Mouse (Mus musculus) CH12.LX (cell line): ENCODE results near the gene Prrt4. TPM values are rescaled to one million over a fixed set of nuclear protein-coding genes. Genes with fewer than 3 reads are reported as not detected.

Source experiments
- DNase-seq: peaks from one replicate; pipeline ENCODE4 v3.0.0-alpha.2; 2013; ENCODE audit errors: extremely low read depth
- H3K27ac ChIP-seq: 2 replicates; pipeline ENCODE4 v1.5.1; 2012; ENCODE audit warnings: low read depth, mild to moderate bottlenecking, control low read depth, moderate library complexity; ENCODE audit not compliant: insufficient read depth
- H3K27me3 ChIP-seq: replicated peaks from 2 replicates; pipeline ENCODE3; 2012; ENCODE audit warnings: inconsistent platforms
- H3K36me3 ChIP-seq, 2 experiments: replicated peaks in 1 of 2; 2 replicates each; pipeline versions ENCODE3 to v1.6.1; 2012; ENCODE audit warnings: inconsistent platforms in 1 of 2, low read length in 1 of 2, mild to moderate bottlenecking in 1 of 2, mixed read lengths in 1 of 2, moderate library complexity in 1 of 2; ENCODE audit not compliant: control insufficient read depth in 1 of 2, insufficient read depth in 1 of 2
- H3K4me1 ChIP-seq, 2 experiments: 2 replicates each; pipeline ENCODE4 v1.6.1; 2012; ENCODE audit warnings: inconsistent platforms in 1 of 2, moderate library complexity in 1 of 2; ENCODE audit not compliant: insufficient read depth in 2 of 2, control insufficient read depth in 1 of 2
- H3K4me2 ChIP-seq: 2 replicates; pipeline ENCODE4 v1.6.1; 2012; ENCODE audit warnings: low read depth, mild to moderate bottlenecking, control low read depth; ENCODE audit not compliant: poor library complexity, insufficient read depth, severe bottlenecking
- H3K4me3 ChIP-seq, 3 experiments: fragments of 150-350 bp in 1 of 3; sonication (generic) in 1 of 3; replicated peaks in 1 of 3; 2 replicates each; pipeline versions ENCODE3 to v1.5.1; 2011 to 2012; ENCODE audit warnings: low read depth in 2 of 3, low read length in 2 of 3, mild to moderate bottlenecking in 2 of 3, moderate library complexity in 2 of 3, control low read depth in 1 of 3, improper control_type of control experiment in 1 of 3, inconsistent platforms in 1 of 3, mixed read lengths in 1 of 3; ENCODE audit not compliant: poor library complexity in 1 of 3
- H3K79me2 ChIP-seq: replicated peaks from 2 replicates; pipeline ENCODE4 v1.6.1; 2012; ENCODE audit warnings: mild to moderate bottlenecking, moderate library complexity; ENCODE audit not compliant: control insufficient read depth, poor library complexity, insufficient read depth, severe bottlenecking; ENCODE audit errors: extremely low read depth
- H3K9ac ChIP-seq: 2 replicates; pipeline ENCODE4 v1.6.1; 2012; ENCODE audit warnings: low read depth, mild to moderate bottlenecking, control low read depth, moderate library complexity; ENCODE audit not compliant: insufficient read depth
- H3K9me3 ChIP-seq: replicated peaks from 2 replicates; pipeline ENCODE3; 2012; ENCODE audit warnings: low read length, inconsistent platforms, mixed read lengths
- BHLHE40 ChIP-seq: IDR thresholded peaks from 2 replicates; pipeline ENCODE4 v1.6.1; 2011; ENCODE audit warnings: mild to moderate bottlenecking, low read depth, low read length, improper control_type of control experiment
- CHD1 ChIP-seq: IDR thresholded peaks from 2 replicates; pipeline ENCODE4 v1.6.1; 2012; ENCODE audit warnings: low read depth, low read length, improper control_type of control experiment, inconsistent platforms
- CHD2 ChIP-seq: IDR thresholded peaks from 2 replicates; pipeline ENCODE4 v1.6.1; 2011; ENCODE audit warnings: low read length, improper control_type of control experiment
- CTCF ChIP-seq, 2 experiments: IDR thresholded peaks in 1 of 2; conservative IDR thresholded peaks in 1 of 2; 2 replicates each; pipeline ENCODE4 v1.5.1; 2011 to 2012; ENCODE audit warnings: low read depth in 2 of 2, low read length in 2 of 2, improper control_type of control experiment in 1 of 2, inconsistent platforms in 1 of 2, mild to moderate bottlenecking in 1 of 2, moderate library complexity in 1 of 2
- E2F4 ChIP-seq: IDR thresholded peaks from 2 replicates; pipeline ENCODE4 v1.6.1; 2011; ENCODE audit warnings: low read depth, low read length, improper control_type of control experiment; ENCODE audit not compliant: insufficient replicate concordance
- ELF1 ChIP-seq: IDR thresholded peaks from 2 replicates; pipeline ENCODE4 v1.6.1; 2014; ENCODE audit warnings: low read depth, mild to moderate bottlenecking, inconsistent platforms, low read length, improper control_type of control experiment
- EP300 ChIP-seq: IDR thresholded peaks from 2 replicates; pipeline ENCODE4 v1.6.1; 2011; ENCODE audit warnings: low read length, improper control_type of control experiment
- ETS1 ChIP-seq: conservative IDR thresholded peaks from 2 replicates; pipeline ENCODE4 v1.6.1; 2012; ENCODE audit warnings: low read depth, mild to moderate bottlenecking, inconsistent platforms, low read length, improper control_type of control experiment, moderate library complexity
- HCFC1 ChIP-seq: IDR thresholded peaks from 2 replicates; pipeline ENCODE4 v1.6.1; 2012; ENCODE audit warnings: low read depth, mild to moderate bottlenecking, inconsistent platforms, low read length, improper control_type of control experiment
- IRF4 ChIP-seq: IDR thresholded peaks from 2 replicates; pipeline ENCODE4 v1.6.1; 2014; ENCODE audit warnings: low read depth, mild to moderate bottlenecking, inconsistent platforms, low read length, improper control_type of control experiment
- JUN ChIP-seq: IDR thresholded peaks from 2 replicates; pipeline ENCODE4 v1.6.1; 2011; ENCODE audit warnings: low read depth, mild to moderate bottlenecking, low read length, improper control_type of control experiment, moderate library complexity; ENCODE audit not compliant: insufficient read depth
- JUND ChIP-seq: conservative IDR thresholded peaks from 2 replicates; pipeline ENCODE4 v1.6.1; 2011; ENCODE audit warnings: low read depth, low read length, improper control_type of control experiment
- MAX ChIP-seq: IDR thresholded peaks from 2 replicates; pipeline ENCODE4 v1.6.1; 2011; ENCODE audit warnings: low read length, improper control_type of control experiment
- MXI1 ChIP-seq: IDR thresholded peaks from 2 replicates; pipeline ENCODE4 v1.6.1; 2011; ENCODE audit warnings: mild to moderate bottlenecking, low read depth, low read length, improper control_type of control experiment
- MYC ChIP-seq: IDR thresholded peaks from 2 replicates; pipeline ENCODE4 v1.6.1; 2011; ENCODE audit warnings: low read depth, mild to moderate bottlenecking, improper control_type of control experiment, low read length
- NRF1 ChIP-seq: IDR thresholded peaks from 2 replicates; pipeline ENCODE4 v1.6.1; 2014; ENCODE audit warnings: low read depth, mild to moderate bottlenecking, inconsistent platforms, low read length, improper control_type of control experiment, moderate library complexity
- POLR2A ChIP-seq: IDR thresholded peaks from 2 replicates; pipeline ENCODE4 v1.6.1; 2011; ENCODE audit warnings: low read depth, mild to moderate bottlenecking, improper control_type of control experiment, low read length
- RAD21 ChIP-seq: IDR thresholded peaks from 2 replicates; pipeline ENCODE4 v1.6.1; 2011; ENCODE audit warnings: low read depth, mild to moderate bottlenecking, low read length, improper control_type of control experiment, moderate library complexity
- RCOR1 ChIP-seq: conservative IDR thresholded peaks from 2 replicates; pipeline ENCODE4 v1.6.1; 2012; ENCODE audit warnings: low read depth, mild to moderate bottlenecking, inconsistent platforms, low read length, improper control_type of control experiment
- SIN3A ChIP-seq: IDR thresholded peaks from 2 replicates; pipeline ENCODE4 v1.6.1; 2012; ENCODE audit warnings: low read length, improper control_type of control experiment, inconsistent platforms
- SMC3 ChIP-seq: IDR thresholded peaks from 2 replicates; pipeline ENCODE4 v1.6.1; 2011; ENCODE audit warnings: low read depth, low read length, improper control_type of control experiment
- TBP ChIP-seq: conservative IDR thresholded peaks from 2 replicates; pipeline ENCODE4 v1.6.1; 2011; ENCODE audit warnings: low read depth, low read length, improper control_type of control experiment
- TCF12 ChIP-seq: IDR thresholded peaks from 2 replicates; pipeline ENCODE4 v1.6.1; 2014; ENCODE audit warnings: low read depth, mild to moderate bottlenecking, inconsistent platforms, low read length, improper control_type of control experiment
- UBTF ChIP-seq: IDR thresholded peaks from 2 replicates; pipeline ENCODE4 v1.6.1; 2012; ENCODE audit warnings: low read depth, mild to moderate bottlenecking, inconsistent platforms, low read length, improper control_type of control experiment, moderate library complexity
- USF1 ChIP-seq: IDR thresholded peaks from 2 replicates; pipeline ENCODE4 v1.6.1; 2014; ENCODE audit warnings: low read depth, mild to moderate bottlenecking, inconsistent platforms, low read length, improper control_type of control experiment
- USF2 ChIP-seq: conservative IDR thresholded peaks from 2 replicates; pipeline ENCODE4 v1.6.1; 2011; ENCODE audit warnings: low read depth, low read length, improper control_type of control experiment
- ZC3H11A ChIP-seq: IDR thresholded peaks from 2 replicates; pipeline ENCODE4 v1.6.1; 2012; ENCODE audit warnings: low read depth, mild to moderate bottlenecking, inconsistent platforms, low read length, improper control_type of control experiment
- ZMIZ1 ChIP-seq: IDR thresholded peaks from 2 replicates; pipeline ENCODE4 v1.6.1; 2012; ENCODE audit warnings: low read depth, mild to moderate bottlenecking, inconsistent platforms, low read length, improper control_type of control experiment
- ZNF384 ChIP-seq: IDR thresholded peaks from 2 replicates; pipeline ENCODE4 v1.6.1; 2012; ENCODE audit warnings: low read depth, low read length, improper control_type of control experiment, inconsistent platforms
- dilution Hi-C: fragments of 300-500 bp; cut with MboI; formaldehyde crosslinking; loops from 2 replicates; pipeline ENCODE4 v1.14.3; 2020; ENCODE audit warnings: low sequenced_read_pairs; ENCODE audit not compliant: extremely low pct_unique_long_range_greater_than_20kb, extremely low pct_ligation_motif_present
- in situ Hi-C: fragments of 300-500 bp; cut with MboI; formaldehyde crosslinking; loops from 3 replicates; pipeline ENCODE4 v1.14.3; 2019; ENCODE audit warnings: low sequenced_read_pairs, low pct_ligation_motif_present, low pct_unique_long_range_greater_than_20kb, mixed read lengths
- polyA plus RNA-seq: library from polyadenylated mRNA; unstranded; fragments of >175 nt; gene quantifications from 2 replicates; pipeline ENCODE4 v1.2.1, GENCODE M21; 2012; ENCODE audit warnings: low read depth; ENCODE audit not compliant: insufficient read length
- total RNA-seq, 2 experiments: library from RNA; depleted of rRNA; stranded (reverse); fragments of 300-350 nt in 1 of 2; fragments of >200 nt in 1 of 2; gene quantifications; 2 replicates each; pipeline ENCODE4 v1.2.3; 2012 to 2014

The Prrt4 gene
- total and polyA plus RNA-seq, 3 experiments, result not detected

DNA sequence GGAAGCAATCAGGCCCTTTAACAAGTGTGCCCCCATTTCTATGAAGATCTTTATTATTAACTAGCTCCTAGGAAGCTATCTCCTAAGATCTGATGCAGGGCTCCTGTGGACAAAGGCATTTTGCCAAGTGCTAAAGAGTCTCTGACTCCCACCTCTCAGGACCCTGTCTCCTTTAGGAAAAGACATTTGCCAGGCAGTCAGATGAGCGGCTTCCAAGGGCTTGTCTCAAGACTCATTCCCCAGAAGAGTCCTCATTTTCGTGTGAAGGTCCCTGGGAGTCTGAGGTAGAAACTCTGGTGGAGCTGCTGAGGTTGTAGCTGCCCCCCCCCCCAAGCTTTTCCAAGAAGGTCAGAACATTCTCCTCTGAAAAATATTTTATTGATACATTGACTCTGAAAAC is 10.5 kb downstream of the Prrt4 start:
- Histone ChIP-seq H3K79me2 (peaks cover 2% of the 10 kb centered on the region; the same call in 1 of the 2 replicates), H3K4me1 (peaks cover 0 to 9% of the 10 kb centered on the region in 2 experiments; a peak in 1 of 4 replicates), H3K4me3 (no peak overlapping the region), H3K4me2 (no peak overlapping the region), H3K9ac (no peak overlapping the region), H3K27ac (no peak overlapping the region), H3K9me3 (no peaks in the 10 kb centered on the region), H3K36me3 (no peaks in the 10 kb centered on the region), H3K27me3 (peaks cover 80% of the 10 kb centered on the region)
- dilution Hi-C loops (no loop called here), in situ Hi-C loops (loop anchor here (5.0 kb wide), 3 partner anchors 33 to 108 kb away; partner anchors contain the start of gene Fam71f2)
- DNase-seq, result no peak
- no peak for TF ChIP-seq CHD1
- no peak for TF ChIP-seq TBP
- no peak for TF ChIP-seq TCF12
- TF ChIP-seq ELF1, result no peak
- no peak for TF ChIP-seq ZMIZ1
- TF ChIP-seq ZNF384, result no peak
- TF ChIP-seq CHD2, result no peak
- TF ChIP-seq E2F4, result no peak
- TF ChIP-seq EP300, result no peak
- no peak for TF ChIP-seq BHLHE40
- no peak for TF ChIP-seq NRF1
- no peak for TF ChIP-seq SIN3A
- no peak for TF ChIP-seq RCOR1
- no peak for TF ChIP-seq MXI1
- TF ChIP-seq ETS1, result no peak

DNA sequence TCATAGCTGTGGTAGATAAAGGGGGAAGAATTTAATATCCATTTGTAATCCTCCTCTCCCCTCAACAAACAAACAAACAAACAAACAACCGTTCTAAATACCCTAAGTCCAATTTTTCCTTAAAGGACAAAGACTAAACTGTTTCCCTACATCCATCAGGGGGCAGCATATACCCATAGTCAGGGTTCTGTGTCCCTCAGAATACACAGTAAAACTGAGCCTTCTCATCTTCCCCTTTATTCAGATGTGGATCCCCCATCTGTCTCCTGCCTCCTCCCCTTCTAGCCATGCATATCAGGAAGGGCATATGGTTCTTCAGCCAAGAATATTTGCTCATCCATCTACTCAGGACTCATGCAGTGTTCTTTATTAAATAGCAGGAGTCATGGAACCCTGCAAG is 13.2 kb downstream of the Prrt4 start:
- no peak for TF ChIP-seq TBP
- 0 out of 2 replicates have a peak, but pooled peaks have one; percentile 36 for TF ChIP-seq MYC
- TF ChIP-seq ZC3H11A, result peak; percentile 58
- no peak for TF ChIP-seq JUN
- no peak for TF ChIP-seq MXI1
- no peak for TF ChIP-seq HCFC1
- no peak for TF ChIP-seq NRF1
- TF ChIP-seq USF1, result no peak
- TF ChIP-seq UBTF, result no peak
- TF ChIP-seq SMC3, result peak; percentile 76
- 0 out of 2 replicates have a peak, but pooled peaks have one; percentile 31 for TF ChIP-seq IRF4
- TF ChIP-seq CTCF (conservative IDR thresholded peaks at IDR 0.05 in 1 of 2, IDR thresholded peaks at IDR 0.05 in 1 of 2; ENCODE audit: low read depth in 2 of 2, low read length in 2 of 2), result peak; percentile 40 to 91; a peak in 3 of 4 replicates
- no peak for TF ChIP-seq CHD2
- peak; percentile 93 for TF ChIP-seq RAD21
- no peak for TF ChIP-seq SIN3A
- no peak for TF ChIP-seq POLR2A
- TF ChIP-seq MAX, result no peak
- TF ChIP-seq JUND, result no peak; the same call in 1 of the 2 replicates
- TF ChIP-seq USF2, result no peak
- Histone ChIP-seq H3K9me3 (no peaks in the 10 kb centered on the region), H3K27me3 (peaks cover 55% of the 10 kb centered on the region), H3K27ac (no peak overlapping the region), H3K4me3 (no peak overlapping the region), H3K4me1 (peaks cover 5 to 27% of the 10 kb centered on the region in 2 experiments; a peak in 2 of 4 replicates), H3K36me3 (peaks cover 0 to 9% of the 10 kb centered on the region in 2 experiments), H3K4me2 (no peak overlapping the region), H3K9ac (no peak overlapping the region), H3K79me2 (peaks cover 28% of the 10 kb centered on the region)
- peak; percentile 70 for DNase-seq
- dilution Hi-C loops (no loop called here), in situ Hi-C loops (loop anchor here (5.0 kb wide), 3 partner anchors 36 to 111 kb away; partner anchors contain the start of gene Fam71f2)
